Mouse (Mus musculus): ENCODE data around the gene Mmp24. TPM values are rescaled to one million over a fixed set of nuclear protein-coding genes. Genes with fewer than 3 reads are reported as not detected.
A peak's percentile ranks its signal among the peaks of the same experiment; 100 is the strongest.

Gene Mmp24
- polyA plus RNA-seq, 1 experiment from 2014 or later, result not detected

GRCm38 (mm10) chr2:155816179-155816578, 41.0 kb downstream of the Mmp24 start:
- H3K4me3 ChIP-seq (replicated peaks), result no peak overlapping the region
- H3K4me1 ChIP-seq (replicated peaks), result peaks cover 32% of the 10 kb centered on the region
- H3K9me3 ChIP-seq (replicated peaks), result no peaks in the 10 kb centered on the region
- no peak overlapping the region for H3K4me2 ChIP-seq
- peaks cover 17% of the 10 kb centered on the region for H3K36me3 ChIP-seq (replicated peaks)
- 94% methylated on average over 1 of the region's 1 CpGs for WGBS (ENCODE audit: insufficient replicate concordance)
- H3K9ac ChIP-seq, result no peak overlapping the region
- ATAC-seq (ENCODE audit: insufficient read depth), result no peak
- no peak overlapping the region for H3K27ac ChIP-seq (replicated peaks)
- H3K27me3 ChIP-seq, result no peaks in the 10 kb centered on the region

GRCm38 (mm10) chr2:155817301-155818245, 42.4 kb downstream of the Mmp24 start:
- Histone ChIP-seq H3K27me3 (no peaks in the 10 kb centered on the region), H3K9ac (no peak overlapping the region), H3K36me3 (replicated peaks) (peaks cover 31% of the 10 kb centered on the region), H3K9me3 (replicated peaks) (no peaks in the 10 kb centered on the region), H3K4me3 (replicated peaks) (peak overlapping the region; percentile 92), H3K4me1 (replicated peaks) (peaks cover 32% of the 10 kb centered on the region), H3K4me2 (peak overlapping the region; percentile 98), H3K27ac (replicated peaks) (no peak overlapping the region)
- ATAC-seq (ENCODE audit: insufficient read depth), result no peak
- 67% methylated on average over 10 of the region's 10 CpGs for WGBS (ENCODE audit: insufficient replicate concordance)

- H3K4me3 ChIP-seq (replicated peaks), result peak overlapping the region; percentile 92
- H3K27me3 ChIP-seq, result no peaks in the 10 kb centered on the region
- peaks cover 32% of the 10 kb centered on the region for H3K4me1 ChIP-seq (replicated peaks)
- peak overlapping the region; percentile 98 for H3K4me2 ChIP-seq
- WGBS (ENCODE audit: insufficient replicate concordance), result under 1% methylated on average over 37 of the region's 37 CpGs
- ATAC-seq (ENCODE audit: insufficient read depth), result peak; percentile 96
- H3K27ac ChIP-seq (replicated peaks), result peak overlapping the region; percentile 81
- no peaks in the 10 kb centered on the region for H3K9me3 ChIP-seq (replicated peaks)
- H3K9ac ChIP-seq, result peak overlapping the region; percentile 78
- H3K36me3 ChIP-seq (replicated peaks), result peaks cover 43% of the 10 kb centered on the region
These were observed 43.7 kb downstream of the Mmp24 start for GRCm38 (mm10) chr2:155818596-155819391.

- H3K36me3 ChIP-seq (replicated peaks), result peaks cover 46% of the 10 kb centered on the region
These were observed 44.1 kb downstream of the Mmp24 start, which contains the start of gene BC029722 for GRCm38 (mm10) chr2:155819392-155819448. Gene BC029722 (minus strand): TSS chr2:155819426.

GRCm38 (mm10) chr2:155819449-155820251, 44.5 kb downstream of the Mmp24 start:
- H3K9ac ChIP-seq, result no peak overlapping the region
- H3K4me3 ChIP-seq (replicated peaks), result peak overlapping the region; percentile 92
- peak overlapping the region; percentile 64; the same call in 1 of the 2 replicates for H3K27ac ChIP-seq (replicated peaks)
- H3K4me1 ChIP-seq (replicated peaks), result peaks cover 32% of the 10 kb centered on the region
- peak overlapping the region; percentile 98 for H3K4me2 ChIP-seq
- no peaks in the 10 kb centered on the region for H3K9me3 ChIP-seq (replicated peaks)
- ATAC-seq (ENCODE audit: insufficient read depth), result no peak
- WGBS (ENCODE audit: insufficient replicate concordance), result 56% methylated on average over 6 of the region's 6 CpGs
- H3K27me3 ChIP-seq, result no peaks in the 10 kb centered on the region
- H3K36me3 ChIP-seq (replicated peaks), result peaks cover 46% of the 10 kb centered on the region

More at GRCm38 (mm10) chr2:155819392-155819448, 44.1 kb downstream of the Mmp24 start, which contains the start of gene BC029722:
- Histone ChIP-seq H3K4me3 (replicated peaks) (peak within 1 kb of the TSS; percentile 92), H3K4me1 (replicated peaks) (peaks cover 32% of the 10 kb centered on the region), H3K27me3 (no peaks in the 10 kb centered on the region), H3K9me3 (replicated peaks) (no peaks in the 10 kb centered on the region), H3K9ac (peak within 1 kb of the TSS; percentile 78), H3K4me2 (peak within 1 kb of the TSS; percentile 98), H3K27ac (replicated peaks) (peak within 1 kb of the TSS; percentile 81)
- no peak for ATAC-seq (ENCODE audit: insufficient read depth)

GRCm38 (mm10) chr2:155820779-155821178, 45.6 kb downstream of the Mmp24 start:
- WGBS (ENCODE audit: insufficient replicate concordance), result 80% methylated on average over 5 of the region's 5 CpGs
- H3K4me1 ChIP-seq (replicated peaks), result peaks cover 42% of the 10 kb centered on the region
- H3K27ac ChIP-seq (replicated peaks), result no peak overlapping the region
- no peak overlapping the region for H3K4me2 ChIP-seq
- H3K9ac ChIP-seq, result no peak overlapping the region
- no peaks in the 10 kb centered on the region for H3K9me3 ChIP-seq (replicated peaks)
- H3K27me3 ChIP-seq, result no peaks in the 10 kb centered on the region
- H3K36me3 ChIP-seq (replicated peaks), result peaks cover 46% of the 10 kb centered on the region
- ATAC-seq (ENCODE audit: insufficient read depth), result no peak
- no peak overlapping the region for H3K4me3 ChIP-seq (replicated peaks)

GRCm38 (mm10) chr2:155823722-155824121, 48.6 kb downstream of the Mmp24 start:
- ATAC-seq (ENCODE audit: insufficient read depth), result no peak
- H3K9me3 ChIP-seq (replicated peaks), result no peaks in the 10 kb centered on the region
- WGBS (ENCODE audit: insufficient replicate concordance), result 86% methylated on average over 8 of the region's 8 CpGs

GRCm38 (mm10) chr2:155825904-155826629, 50.9 kb downstream of the Mmp24 start:
- Histone ChIP-seq H3K4me2 (peak overlapping the region; percentile 85), H3K4me1 (replicated peaks) (peaks cover 31% of the 10 kb centered on the region), H3K27me3 (no peaks in the 10 kb centered on the region), H3K9me3 (replicated peaks) (no peaks in the 10 kb centered on the region), H3K9ac (peak overlapping the region; percentile 80), H3K36me3 (replicated peaks) (peaks cover 29% of the 10 kb centered on the region), H3K4me3 (replicated peaks) (peak overlapping the region; percentile 85), H3K27ac (replicated peaks) (peak overlapping the region; percentile 91)
- under 1% methylated on average over 52 of the region's 52 CpGs for WGBS (ENCODE audit: insufficient replicate concordance)
- peak; percentile 27 for ATAC-seq (ENCODE audit: insufficient read depth)

More at GRCm38 (mm10) chr2:155823722-155824121, 48.6 kb downstream of the Mmp24 start:
- Histone ChIP-seq H3K4me1 (replicated peaks) (peaks cover 51% of the 10 kb centered on the region), H3K36me3 (replicated peaks) (peaks cover 46% of the 10 kb centered on the region), H3K27me3 (no peaks in the 10 kb centered on the region), H3K9ac (no peak overlapping the region), H3K4me3 (replicated peaks) (no peak overlapping the region), H3K4me2 (no peak overlapping the region), H3K27ac (replicated peaks) (no peak overlapping the region)

GRCm38 (mm10) chr2:155826630-155827424, 51.7 kb downstream of the Mmp24 start, which contains the start of gene Eif6:
Gene Eif6 (minus strand): TSS chr2:155826925.
- Histone ChIP-seq H3K27me3 (no peaks in the 10 kb centered on the region), H3K27ac (replicated peaks) (peak within 1 kb of the TSS; percentile 91), H3K4me3 (replicated peaks) (peak within 1 kb of the TSS; percentile 85), H3K4me2 (peak within 1 kb of the TSS; percentile 85), H3K4me1 (replicated peaks) (peaks cover 31% of the 10 kb centered on the region), H3K36me3 (replicated peaks) (peaks cover 22% of the 10 kb centered on the region), H3K9me3 (replicated peaks) (no peaks in the 10 kb centered on the region), H3K9ac (peak within 1 kb of the TSS; percentile 80)
- peak; percentile 91 for ATAC-seq (ENCODE audit: insufficient read depth)
- WGBS (ENCODE audit: insufficient replicate concordance), result 2% methylated on average over 27 of the region's 27 CpGs

GRCm38 (mm10) chr2:155830841-155831240, 55.7 kb downstream of the Mmp24 start:
- no peaks in the 10 kb centered on the region for H3K9me3 ChIP-seq (replicated peaks)
- no peak overlapping the region for H3K4me3 ChIP-seq (replicated peaks)
- whole genome bisulfite sequencing (ENCODE audit: insufficient replicate concordance), result 79% methylated on average over 8 of the region's 8 CpGs
- no peak overlapping the region for H3K4me2 ChIP-seq
- no peak overlapping the region for H3K27ac ChIP-seq (replicated peaks)
- H3K36me3 ChIP-seq (replicated peaks), result no peaks in the 10 kb centered on the region
- H3K4me1 ChIP-seq (replicated peaks), result peaks cover 21% of the 10 kb centered on the region
- 0 out of 2 replicates have a peak, but pooled peaks cover 15% of the 10 kb centered on the region for H3K27me3 ChIP-seq
- no peak for ATAC-seq (ENCODE audit: insufficient read depth)
- H3K9ac ChIP-seq, result no peak overlapping the region
